Mouse (Mus musculus) T-helper 17 cell (primary cell): ENCODE measurements at regions not wholly inside any gene's neighbourhood (a gene's known extent, or its start where the extent isn't known, plus 50 kb on each side); places are given as distances from the start of the nearest gene placed in this dataset.

Experiments
- in situ Hi-C, 2 experiments: fragments of 300-600 bp; cut with MboI, MseI; formaldehyde crosslinking; loops; 1 replicate in 1 of 2; 2 replicates in 1 of 2; pipeline ENCODE4 v1.15.1; 2025; ENCODE audit warnings: high pct_unique_total_duplicates in 2 of 2

- in situ Hi-C loops: no loop called here
Observed at GRCm38 (mm10) chr8:42156588-42156987, 739.7 kb upstream of the Frg1 start.

DNA sequence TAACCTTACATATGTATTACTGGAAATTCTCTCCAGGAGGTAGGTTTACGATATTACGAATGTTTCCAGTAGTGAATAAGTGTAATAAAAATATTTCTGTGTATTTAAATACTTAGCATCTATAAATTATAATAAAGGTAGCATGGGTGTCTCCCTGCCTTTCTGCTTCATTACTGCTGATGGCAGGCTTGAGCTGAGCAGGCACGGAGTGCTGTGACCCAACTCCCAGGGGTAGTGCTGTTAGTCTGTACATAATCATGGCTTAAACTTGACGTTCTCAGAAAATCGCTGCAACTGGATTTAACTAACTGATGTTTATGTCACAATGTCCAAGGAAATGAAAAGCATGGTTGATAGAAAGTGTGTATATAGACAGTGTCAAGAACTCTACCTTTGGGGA is 727.8 kb upstream of the Frg1 start:
- in situ Hi-C loops: no loop called here

GRCm38 (mm10) chr8:42144220-42144619 is 727.3 kb upstream of the Frg1 start:
- in situ Hi-C loops: no loop called here

DNA sequence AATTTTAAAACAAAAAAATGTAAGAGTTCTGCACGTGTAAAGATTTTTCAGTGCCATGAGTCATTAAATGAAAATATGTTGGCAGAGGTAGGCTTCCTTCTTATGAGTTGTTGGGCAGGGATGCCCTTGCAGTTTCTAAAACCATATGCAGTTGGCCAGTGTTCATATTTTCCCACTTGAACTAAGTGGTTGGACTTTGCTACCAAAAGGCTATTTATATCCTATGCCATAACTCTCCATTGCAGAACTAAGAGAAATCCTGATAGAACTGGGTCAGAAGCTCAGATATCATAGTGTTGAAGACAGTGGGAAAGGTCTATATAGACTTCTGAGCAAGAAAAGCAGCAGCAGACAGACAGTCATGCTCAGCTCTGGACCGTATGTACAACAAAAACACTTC is 690.7 kb upstream of the Frg1 start:
- in situ Hi-C loops: no loop called here

DNA sequence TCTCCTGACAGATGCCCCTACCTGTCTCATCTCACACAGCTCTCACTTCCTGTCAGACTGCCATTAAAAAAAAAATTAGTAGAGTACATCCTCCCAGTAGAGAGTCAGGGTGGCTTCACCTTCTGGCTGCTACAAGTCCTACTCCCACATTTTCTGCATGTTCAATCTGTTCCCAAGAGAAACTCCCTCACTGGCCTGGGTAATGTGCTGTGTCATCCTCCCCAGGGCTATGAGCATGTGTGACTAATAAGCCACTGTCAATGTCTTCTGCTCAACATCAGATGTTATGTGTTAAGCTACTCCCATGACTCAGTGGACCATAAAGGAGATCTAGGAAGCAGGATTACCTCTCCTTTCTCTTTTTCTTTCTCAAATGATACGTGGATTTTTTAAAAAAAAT is 652.4 kb upstream of the Frg1 start:
- in situ Hi-C loops: no loop called here

DNA sequence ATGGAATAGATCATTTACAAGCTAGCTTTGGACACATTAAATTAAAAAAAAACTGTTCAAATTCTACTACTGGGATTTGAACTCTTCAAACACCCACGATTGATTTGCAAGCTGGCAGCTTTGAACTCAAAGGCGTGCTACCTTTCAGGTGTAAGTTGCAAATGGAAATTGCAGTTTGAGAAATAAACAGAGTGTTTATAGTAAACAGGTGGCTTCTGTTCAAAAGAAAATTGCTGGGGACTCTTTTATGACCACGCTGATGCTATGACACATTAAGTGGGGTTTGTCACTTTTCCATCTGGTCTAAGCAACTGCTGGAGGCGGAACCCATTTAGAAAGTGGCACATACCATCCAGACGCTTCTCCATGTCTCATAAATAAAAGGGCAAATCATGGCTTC is 626.7 kb upstream of the Frg1 start:
- in situ Hi-C loops: loop anchor here in 1 of 2 experiments (5.0 kb wide), 1 partner anchor 59 kb away; no protein-coding TSS in a partner anchor

DNA sequence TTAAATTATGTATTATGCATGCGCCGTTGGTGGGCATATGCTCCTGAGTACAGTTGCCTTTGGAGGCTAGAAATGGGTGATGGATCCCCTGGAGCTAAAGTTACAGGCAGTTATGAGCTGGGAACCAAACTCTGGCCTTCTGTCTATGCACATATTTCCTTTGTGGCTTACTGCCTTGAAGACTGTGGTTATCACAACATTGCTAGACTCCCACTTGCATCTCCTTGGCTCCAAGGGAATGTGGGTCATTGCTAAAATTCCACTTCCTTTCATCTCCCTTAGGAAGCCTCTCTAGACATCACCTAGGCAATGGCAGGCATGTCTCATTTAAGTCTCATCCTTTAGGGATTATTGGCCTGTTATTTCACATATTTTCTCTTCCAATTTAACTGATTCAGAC is 622.4 kb upstream of the Frg1 start:
- in situ Hi-C loops: no loop called here

- in situ Hi-C loops: no loop called here
Observed at GRCm38 (mm10) chr8:42026934-42027333, 610.1 kb upstream of the Frg1 start.

DNA sequence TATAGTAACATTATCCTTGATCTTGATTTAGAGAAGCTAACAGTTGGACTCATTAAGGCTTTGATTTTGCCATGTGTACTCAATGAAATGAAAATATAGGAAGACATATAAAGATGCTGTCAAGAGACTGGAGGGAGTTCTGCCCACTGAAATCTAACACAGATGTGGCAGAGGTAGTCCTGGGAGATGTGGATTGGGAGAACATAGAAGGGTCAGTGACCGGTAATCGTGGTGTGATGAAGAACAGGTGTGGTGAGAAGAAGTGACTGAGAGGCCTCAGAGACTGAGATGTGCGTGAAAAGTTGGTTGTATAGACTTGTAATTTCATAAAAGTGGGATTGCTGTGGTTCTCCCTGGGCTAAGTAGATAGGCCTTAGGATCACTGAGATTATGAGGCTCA is 600.9 kb upstream of the Frg1 start:
- in situ Hi-C loops: no loop called here

DNA sequence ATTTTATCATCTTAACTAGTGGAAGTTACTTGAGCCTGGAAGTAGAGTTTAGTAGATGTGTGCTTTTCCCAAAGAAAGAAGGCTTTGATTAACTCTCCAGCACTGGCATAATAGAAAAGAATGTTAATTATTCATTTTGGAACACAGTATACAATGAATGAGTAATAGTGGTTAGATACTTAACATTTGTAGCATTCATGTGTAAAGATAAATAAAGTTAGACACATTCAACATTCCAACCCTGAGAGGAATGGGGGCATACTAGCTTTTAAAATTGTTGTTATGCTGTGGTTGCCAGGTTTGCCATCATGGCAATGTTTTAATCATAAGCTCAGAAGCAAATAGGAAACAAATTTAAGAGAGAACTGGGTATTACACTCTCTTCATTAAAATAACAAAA is 586.3 kb upstream of the Frg1 start:
- in situ Hi-C loops: no loop called here

- in situ Hi-C loops: no loop called here
Observed at GRCm38 (mm10) chr8:41989040-41989501, 572.2 kb upstream of the Frg1 start.

GRCm38 (mm10) chr8:41988216-41988615 is 571.3 kb upstream of the Frg1 start:
- in situ Hi-C loops: no loop called here

GRCm38 (mm10) chr8:41987417-41987816 is 570.5 kb upstream of the Frg1 start:
- in situ Hi-C loops: no loop called here

DNA sequence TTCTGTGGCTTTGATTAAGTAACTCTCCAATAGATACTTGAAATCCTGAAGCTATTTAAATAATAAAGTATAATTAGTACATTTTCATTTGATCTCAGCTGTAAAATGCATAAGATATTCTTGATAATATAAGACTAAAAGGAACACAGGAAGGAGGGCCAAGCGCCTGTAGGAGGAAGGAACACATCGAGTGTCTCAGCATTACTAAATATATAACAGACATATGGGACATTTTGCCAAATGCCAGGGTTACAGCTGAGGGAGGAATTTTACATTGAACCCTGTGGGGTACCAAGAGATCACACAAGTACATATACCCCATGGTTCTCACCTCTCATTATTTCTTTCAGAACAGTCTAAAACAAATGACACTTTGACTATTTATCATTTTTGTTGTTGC is 555.5 kb upstream of the Frg1 start:
- in situ Hi-C loops: no loop called here

DNA sequence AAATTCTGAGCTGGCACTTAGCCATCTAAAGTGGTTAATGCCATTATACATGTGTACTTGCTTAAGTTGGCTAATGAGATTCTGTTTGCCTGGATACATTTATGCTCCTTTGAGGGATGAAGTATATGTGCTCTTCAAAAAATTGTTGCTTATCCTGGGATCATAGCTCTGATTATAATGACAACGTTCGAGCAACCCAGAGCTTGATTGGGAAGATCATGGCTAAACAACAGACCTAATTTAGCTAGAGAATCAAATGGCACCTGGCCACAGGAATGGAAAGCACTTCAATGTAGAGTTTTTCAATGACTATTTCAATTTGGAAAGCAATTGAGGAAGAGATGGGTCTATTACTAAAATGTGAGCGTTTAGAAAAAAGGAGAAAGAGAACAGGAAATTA is 553.7 kb upstream of the Frg1 start:
- in situ Hi-C loops: no loop called here

- in situ Hi-C loops: no loop called here
Observed at GRCm38 (mm10) chr8:41969408-41969807, 552.5 kb upstream of the Frg1 start.

DNA sequence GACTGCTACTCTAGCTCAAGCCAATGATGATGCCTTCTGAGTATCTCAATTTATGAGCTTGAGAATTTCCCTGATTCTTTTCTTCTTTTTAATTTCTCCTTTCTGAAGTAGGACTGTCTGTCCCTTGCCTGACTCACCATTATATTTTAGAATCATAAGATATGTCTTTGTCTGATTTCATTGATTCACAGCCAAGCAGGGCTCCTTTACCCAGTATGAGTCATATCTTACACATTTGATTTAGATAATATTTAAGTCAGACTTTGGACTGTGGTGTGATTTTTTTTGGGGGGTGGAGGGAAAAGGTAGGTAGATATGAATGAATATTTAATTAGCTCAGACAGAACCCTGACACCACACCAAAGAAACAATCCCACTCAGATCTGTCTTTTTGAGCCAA is 547.2 kb upstream of the Frg1 start:
- in situ Hi-C loops: no loop called here

GRCm38 (mm10) chr8:41956878-41957277 is 540.0 kb upstream of the Frg1 start:
- in situ Hi-C loops: no loop called here

GRCm38 (mm10) chr8:41950736-41951135 is 533.9 kb upstream of the Frg1 start:
- in situ Hi-C loops: no loop called here

GRCm38 (mm10) chr8:41939298-41939697 is 522.4 kb upstream of the Frg1 start:
- in situ Hi-C loops: loop anchor here in 1 of 2 experiments (10.0 kb wide), 1 partner anchor 1554 kb away; no protein-coding TSS in a partner anchor

- in situ Hi-C loops: loop anchor here in 1 of 2 experiments (10.0 kb wide), 1 partner anchor 336 kb away; no protein-coding TSS in a partner anchor
Observed at GRCm38 (mm10) chr8:41921106-41921505, 504.2 kb upstream of the Frg1 start.

DNA sequence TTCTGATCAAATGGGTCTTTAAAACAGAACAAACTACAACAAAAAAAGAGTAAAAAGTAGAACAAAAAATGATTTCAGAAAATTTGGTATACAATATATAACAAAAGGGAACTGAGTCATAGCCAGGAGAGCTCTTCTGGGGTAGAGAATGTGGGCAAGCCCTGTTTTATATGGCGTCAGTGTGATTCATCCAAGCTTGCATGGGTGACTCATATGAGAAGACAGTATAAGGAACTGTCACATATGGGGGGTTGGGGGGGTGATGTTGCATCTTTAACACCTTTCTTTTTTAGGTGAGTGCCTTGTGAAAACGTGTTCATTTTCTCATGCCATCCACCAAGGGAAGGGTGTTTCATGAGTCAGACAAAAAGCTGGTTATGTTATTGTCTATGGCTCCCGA is 503.7 kb upstream of the Frg1 start:
- in situ Hi-C loops: loop anchor here in 1 of 2 experiments (10.0 kb wide), 1 partner anchor 336 kb away; no protein-coding TSS in a partner anchor

GRCm38 (mm10) chr8:41878029-41878748 is 461.3 kb upstream of the Frg1 start:
- in situ Hi-C loops: no loop called here
